Mouse (Mus musculus): ENCODE data around the gene Baz1b.

DNA sequence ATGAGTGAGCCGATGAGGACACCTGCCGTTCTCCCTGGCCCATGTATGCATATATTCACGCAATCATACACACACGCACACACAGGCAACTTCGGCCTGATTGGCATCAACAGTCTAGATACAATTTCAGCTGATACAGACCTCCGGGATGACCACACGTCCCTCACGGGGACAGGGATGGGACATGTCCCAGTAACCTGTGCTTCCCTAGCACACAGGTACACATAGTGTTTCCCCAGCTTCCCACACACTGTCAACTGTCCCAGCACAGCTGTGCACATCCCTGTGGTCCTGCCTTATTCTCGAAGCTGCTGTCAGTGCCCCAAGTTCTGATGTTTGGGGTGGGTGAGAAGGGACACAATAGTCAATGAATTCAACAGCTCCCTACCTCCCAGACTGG, 60.3 kb downstream of the Baz1b start:
- TF ChIP-seq CTCF (IDR thresholded peaks at IDR 0.05; ENCODE audit: low read depth) (no peak), EP300 (IDR thresholded peaks at IDR 0.05; ENCODE audit: low read depth) (no peak)
